ENCODE assay signal across 8 mouse cellular contexts in genomic region chr2:14341652-14342308, GRCm38 (mm10). TPM values are rescaled to one million over a fixed set of nuclear protein-coding genes. Genes with fewer than 3 reads are reported as not detected.
DNase-seq lines count a peak whose midpoint lies in the region; ATAC-seq and TF ChIP-seq lines count a peak whose summit lies in the region.

No protein-coding gene starts in this region.

- no peaks in the 10 kb centered on the region for H3K36me3 ChIP-seq in hindbrain, embryonic 13.5 days
- no peaks in the 10 kb centered on the region for H3K36me3 ChIP-seq in hindbrain, embryonic 10.5 days

- H3K9ac ChIP-seq in hindbrain, embryonic 13.5 days = no peak overlapping the region

- DNase-seq in hindbrain, embryonic 10.5 days (ENCODE audit: low spot score) = no peak
- DNase-seq in heart, postnatal 10 days = peak; percentile 88 to 89
- DNase-seq in layer of hippocampus, adult 8-10 months (ENCODE audit: low spot score in 2 of 2) = peak; percentile 64 to 71
- peak; percentile 66 for DNase-seq in lung, postnatal 25 days (ENCODE audit: low spot score)
- peak; percentile 63 for DNase-seq in testis, postnatal 14 days (ENCODE audit: low spot score)
- no peak for DNase-seq in retina, embryonic 14.5 days (ENCODE audit: low spot score)

- no peak overlapping the region for H3K4me3 ChIP-seq in hindbrain, embryonic 13.5 days
- no peak overlapping the region for H3K4me3 ChIP-seq in hindbrain, embryonic 10.5 days
- peak overlapping the region; percentile 9; the same call in 1 of the 2 replicates for H3K4me3 ChIP-seq in cortical plate, adult 2 months (ENCODE audit: insufficient read depth, low read length)

- peak; percentile 84 for ATAC-seq in hindbrain, embryonic 13.5 days (ENCODE audit: low FRiP score)

- no peak for TF ChIP-seq CTCF in cortical plate, adult 2 months (IDR thresholded peaks at IDR 0.05; ENCODE audit: extremely low read depth, insufficient read depth, low read length)

- H3K4me1 ChIP-seq in hindbrain, embryonic 13.5 days (replicated peaks) = no peaks in the 10 kb centered on the region
- H3K4me1 ChIP-seq in hindbrain, embryonic 10.5 days (replicated peaks) = no peaks in the 10 kb centered on the region
- peaks cover 3% of the 10 kb centered on the region for H3K4me1 ChIP-seq in cortical plate, adult 2 months (ENCODE audit: control insufficient read depth, insufficient read depth, low read length)

- H3K9me3 ChIP-seq in hindbrain, embryonic 13.5 days = no peaks in the 10 kb centered on the region
- no peaks in the 10 kb centered on the region for H3K9me3 ChIP-seq in hindbrain, embryonic 10.5 days

- no peak overlapping the region for H3K4me2 ChIP-seq in hindbrain, embryonic 13.5 days

- intact Hi-C loops in heart, postnatal 10 days (cut with DNase I) = no loop called here

- H3K27ac ChIP-seq in hindbrain, embryonic 13.5 days = no peak overlapping the region
- H3K27ac ChIP-seq in hindbrain, embryonic 10.5 days = no peak overlapping the region
- H3K27ac ChIP-seq in cortical plate, adult 2 months (ENCODE audit: insufficient read depth, low read length) = peak overlapping the region; percentile 78

- WGBS in hindbrain, embryonic 13.5 days = 74% methylated on average over 14 of the region's 14 CpGs
- 85% methylated on average over 14 of the region's 14 CpGs for WGBS in hindbrain, embryonic 10.5 days

- H3K27me3 ChIP-seq in hindbrain, embryonic 13.5 days = no peaks in the 10 kb centered on the region
- no peaks in the 10 kb centered on the region for H3K27me3 ChIP-seq in hindbrain, embryonic 10.5 days (ENCODE audit: insufficient read depth, poor library complexity, severe bottlenecking)

- TF ChIP-seq POLR2A in cortical plate, adult 2 months (IDR thresholded peaks at IDR 0.05; ENCODE audit: extremely low read depth, insufficient read depth, low read length) = no peak

RNA-seq across cellular contexts. Expression of gene Slc39a12, which starts 46.3 kb away (rescaled TPM):
- polyA plus RNA-seq in hindbrain, embryonic 13.5 days (2015; fragmentation: Nextera tagmentation; extraction: Ambion mirVana) = 1.3 and 1.9 TPM in 2 replicates
- polyA plus RNA-seq in hindbrain, embryonic 10.5 days (2016; fragmentation: Nextera tagmentation; extraction: Ambion mirVana) = 0.83 and 0.89 TPM in 2 replicates
- 54.3 and 56.0 TPM in 2 replicates for polyA plus RNA-seq in cortical plate, adult 2 months (2012; rRNA removed)
- not detected for total RNA-seq in heart, postnatal 10 days (2021)
- total RNA-seq in layer of hippocampus, adult 8-10 months (2022) = 10 to 100 TPM; 35.4 to 41.0 (median 39.5) TPM

Comparison
In these comparisons a context has a peak if more than half of its experiments do, and no peak if none do; other contexts are left out.
1. DNase-seq: peak in heart, postnatal 10 days (2 of 2), layer of hippocampus, adult 8-10 months (2 of 2), lung, postnatal 25 days (single experiment) and testis, postnatal 14 days (single experiment); none in hindbrain, embryonic 10.5 days (single experiment) and retina, embryonic 14.5 days (single experiment).
2. RNA of gene Slc39a12, which starts 46.3 kb away (polyA plus RNA-seq): 54.3 to 56.0 TPM in cortical plate, adult 2 months; 1.3 to 1.9 TPM in hindbrain, embryonic 13.5 days and 0.83 to 0.89 TPM in hindbrain, embryonic 10.5 days; every median in the first group is over 10 times any median in the second.